Mouse (Mus musculus): ENCODE measurements around the gene Arhgef7. TPM values are rescaled to one million over a fixed set of nuclear protein-coding genes. Genes with fewer than 3 reads are reported as not detected.
A peak's percentile ranks its signal among the peaks of the same experiment; 100 is the strongest.

Arhgef7 gene
- polyA plus RNA-seq, 1 experiment from 2014 or later: 57.0 TPM

DNA sequence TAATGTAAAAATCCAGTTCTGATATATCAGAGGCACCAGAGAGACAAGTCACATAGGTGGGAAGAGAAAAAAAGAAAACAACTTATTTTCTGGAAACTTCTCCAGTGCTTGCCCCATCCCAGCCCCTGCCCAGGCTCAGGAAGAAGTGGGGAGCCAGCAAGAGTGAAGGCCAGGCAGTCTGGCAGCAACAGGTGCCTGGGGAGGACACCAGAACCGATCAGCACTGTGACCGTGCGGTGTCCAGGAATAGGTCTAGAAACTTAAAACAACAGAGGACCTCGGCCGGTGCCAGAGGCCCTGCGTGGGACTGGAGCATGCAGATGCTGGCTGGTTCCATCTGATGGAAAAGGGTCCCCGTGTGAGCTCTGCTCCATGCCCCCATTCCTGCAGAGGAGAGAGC, 30.1 kb upstream of the Arhgef7 start:
- Histone ChIP-seq H3K27me3 (ENCODE audit: control insufficient read depth, insufficient read depth, low read length) (no peaks in the 10 kb centered on the region), H3K4me3 (ENCODE audit: low read depth, low read length) (no peak overlapping the region), H3K9me3 (ENCODE audit: control insufficient read depth, low read length) (no peaks in the 10 kb centered on the region), H3K36me3 (ENCODE audit: control insufficient read depth, insufficient read depth, low read length) (no peaks in the 10 kb centered on the region), H3K9ac (ENCODE audit: low read depth, low read length) (no peak overlapping the region), H3K27ac (ENCODE audit: low read depth, low read length) (no peak overlapping the region), H3K4me2 (replicated peaks; ENCODE audit: low read depth, low read length) (no peak overlapping the region), H3K4me1 (replicated peaks; ENCODE audit: control insufficient read depth, insufficient read depth, low read length) (0 out of 2 replicates have a peak, but pooled peaks cover 4% of the 10 kb centered on the region)
- no peak for ATAC-seq (ENCODE audit: low FRiP score)
- DNase-seq (ENCODE audit: low spot score): no peak
- WGBS: 92% methylated on average over 7 of the region's 7 CpGs

DNA sequence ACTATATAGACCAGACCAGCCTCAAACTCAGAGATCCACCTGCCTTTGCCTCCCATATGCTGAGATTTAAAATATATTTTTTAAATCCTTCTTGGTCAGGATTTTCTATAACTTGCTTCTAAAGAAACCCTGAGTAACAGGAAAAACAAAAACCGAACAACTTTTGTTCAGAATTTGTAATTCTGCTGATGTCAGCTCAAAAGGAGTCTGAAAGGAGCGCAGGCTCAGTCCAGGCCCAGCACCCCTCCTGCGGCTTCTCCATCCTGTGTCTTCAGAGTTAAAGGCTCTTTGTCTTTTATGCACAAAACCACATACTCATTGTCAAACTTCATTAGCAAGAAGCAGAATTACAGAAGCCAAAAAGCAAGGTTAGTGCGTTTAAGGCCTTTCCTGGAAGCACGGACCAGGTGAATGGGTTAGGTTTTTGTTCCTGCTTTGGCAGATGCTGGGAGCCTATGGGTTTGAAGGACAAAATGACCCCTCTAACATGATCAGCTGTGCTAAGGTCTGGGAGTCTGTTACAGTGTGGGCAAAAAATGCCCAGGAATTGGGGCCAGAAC, 28.0 kb upstream of the Arhgef7 start:
- no peak overlapping the region for H3K4me3 ChIP-seq (ENCODE audit: low read depth, low read length)
- H3K9ac ChIP-seq (ENCODE audit: low read depth, low read length): no peak overlapping the region
- no peak overlapping the region for H3K27ac ChIP-seq (ENCODE audit: low read depth, low read length)
- 78% methylated on average over 5 of the region's 5 CpGs for WGBS
- H3K36me3 ChIP-seq (ENCODE audit: control insufficient read depth, insufficient read depth, low read length): no peaks in the 10 kb centered on the region
- no peaks in the 10 kb centered on the region for H3K27me3 ChIP-seq (ENCODE audit: control insufficient read depth, insufficient read depth, low read length)
- H3K9me3 ChIP-seq (ENCODE audit: control insufficient read depth, low read length): no peaks in the 10 kb centered on the region
- ATAC-seq (ENCODE audit: low FRiP score) (no peak), DNase-seq (ENCODE audit: low spot score) (no peak)
- H3K4me2 ChIP-seq (replicated peaks; ENCODE audit: low read depth, low read length): no peak overlapping the region
- H3K4me1 ChIP-seq (replicated peaks; ENCODE audit: control insufficient read depth, insufficient read depth, low read length): 0 out of 2 replicates have a peak, but pooled peaks cover 4% of the 10 kb centered on the region

DNA sequence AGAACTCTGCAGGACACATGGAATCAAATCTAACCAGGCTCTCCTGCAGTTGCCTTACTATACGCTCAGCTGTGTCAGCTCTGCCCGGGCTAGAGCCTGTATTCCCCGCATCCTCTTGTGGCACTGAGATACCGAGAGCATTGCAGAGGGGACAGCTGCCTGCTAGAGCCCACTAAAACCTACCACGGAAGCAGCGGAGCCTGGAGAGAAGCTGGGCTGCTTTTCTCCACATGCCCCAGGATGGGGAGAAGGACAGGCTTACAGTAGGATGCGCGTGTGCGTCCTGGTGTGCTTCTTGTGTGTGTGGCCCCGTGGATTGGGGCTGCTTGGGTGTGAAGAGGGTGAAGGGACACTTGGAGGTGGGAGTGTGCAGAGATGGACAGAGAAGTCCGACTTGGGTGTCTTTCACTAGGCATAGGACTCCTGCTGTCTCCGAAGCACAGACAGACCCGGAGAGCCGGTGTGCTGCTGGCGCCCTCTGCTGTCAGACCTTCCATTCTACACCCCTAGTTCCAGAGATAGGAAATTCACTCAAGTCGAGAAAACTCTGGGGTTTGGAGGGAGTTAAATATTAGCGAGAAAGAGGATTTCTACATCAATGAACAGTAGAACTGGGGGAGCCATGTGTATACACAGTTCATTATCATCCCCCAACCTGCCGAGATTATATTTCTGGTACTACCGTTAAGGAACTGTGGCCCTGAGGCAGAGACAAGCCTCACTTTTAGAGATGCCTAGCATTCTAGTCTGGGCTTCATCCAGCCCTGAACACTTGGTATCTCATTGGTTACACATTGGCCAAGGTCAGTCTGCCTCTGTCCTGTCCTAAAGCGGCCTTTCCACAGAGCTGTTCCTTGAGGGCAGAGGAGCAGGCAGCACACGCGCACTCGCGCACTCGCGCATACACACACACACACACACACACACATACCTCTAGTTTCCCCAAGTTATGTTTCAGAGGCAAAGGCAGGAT, 27.2 kb upstream of the Arhgef7 start:
- Histone ChIP-seq H3K9ac (ENCODE audit: low read depth, low read length) (0 out of 2 replicates have a peak overlapping the region, but pooled peaks have one; percentile 37), H3K36me3 (ENCODE audit: control insufficient read depth, insufficient read depth, low read length) (no peaks in the 10 kb centered on the region), H3K9me3 (ENCODE audit: control insufficient read depth, low read length) (no peaks in the 10 kb centered on the region), H3K27me3 (ENCODE audit: control insufficient read depth, insufficient read depth, low read length) (no peaks in the 10 kb centered on the region), H3K4me2 (replicated peaks; ENCODE audit: low read depth, low read length) (peak overlapping the region; percentile 33), H3K27ac (ENCODE audit: low read depth, low read length) (no peak overlapping the region), H3K4me3 (ENCODE audit: low read depth, low read length) (no peak overlapping the region), H3K4me1 (replicated peaks; ENCODE audit: control insufficient read depth, insufficient read depth, low read length) (0 out of 2 replicates have a peak, but pooled peaks cover 4% of the 10 kb centered on the region)
- peak; percentile 54; the same call in 1 of the 2 replicates for ATAC-seq (ENCODE audit: low FRiP score)
- peak; percentile 87 for DNase-seq (ENCODE audit: low spot score)
- WGBS: 42% methylated on average over 26 of the region's 26 CpGs

DNA sequence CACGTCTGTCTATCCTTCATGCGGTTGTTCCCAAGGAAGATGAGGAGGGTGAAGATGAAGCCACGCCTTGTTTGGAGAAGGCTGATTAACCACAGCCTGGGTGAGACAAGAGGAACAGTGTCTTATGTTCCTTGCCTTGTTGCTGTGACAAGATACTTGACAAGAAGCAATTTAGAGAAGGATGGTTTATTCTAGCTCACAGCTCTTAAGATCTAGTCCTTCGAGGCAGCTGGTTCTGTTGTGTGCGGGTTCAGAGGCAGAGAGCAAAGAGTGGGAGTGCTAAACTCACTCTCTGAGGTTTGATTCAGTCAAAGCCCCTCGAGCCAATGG, 26.5 kb upstream of the Arhgef7 start, which contains the start of gene 1700016D06Rik:
Gene 1700016D06Rik, minus strand, starts transcription at position 31 of the 330 bp plus-strand sequence.
- Histone ChIP-seq H3K9ac (ENCODE audit: low read depth, low read length) (0 out of 2 replicates have a peak within 1 kb of the TSS, but pooled peaks have one; percentile 37), H3K4me2 (replicated peaks; ENCODE audit: low read depth, low read length) (peak within 1 kb of the TSS; percentile 33), H3K4me3 (ENCODE audit: low read depth, low read length) (no peak within 1 kb of the TSS), H3K27me3 (ENCODE audit: control insufficient read depth, insufficient read depth, low read length) (no peaks in the 10 kb centered on the region), H3K36me3 (ENCODE audit: control insufficient read depth, insufficient read depth, low read length) (no peaks in the 10 kb centered on the region), H3K4me1 (replicated peaks; ENCODE audit: control insufficient read depth, insufficient read depth, low read length) (0 out of 2 replicates have a peak, but pooled peaks cover 4% of the 10 kb centered on the region), H3K9me3 (ENCODE audit: control insufficient read depth, low read length) (no peaks in the 10 kb centered on the region), H3K27ac (ENCODE audit: low read depth, low read length) (no peak within 1 kb of the TSS)
- WGBS: 75% methylated on average over 6 of the region's 6 CpGs
- DNase-seq (ENCODE audit: low spot score): no peak
- ATAC-seq (ENCODE audit: low FRiP score): no peak

DNA sequence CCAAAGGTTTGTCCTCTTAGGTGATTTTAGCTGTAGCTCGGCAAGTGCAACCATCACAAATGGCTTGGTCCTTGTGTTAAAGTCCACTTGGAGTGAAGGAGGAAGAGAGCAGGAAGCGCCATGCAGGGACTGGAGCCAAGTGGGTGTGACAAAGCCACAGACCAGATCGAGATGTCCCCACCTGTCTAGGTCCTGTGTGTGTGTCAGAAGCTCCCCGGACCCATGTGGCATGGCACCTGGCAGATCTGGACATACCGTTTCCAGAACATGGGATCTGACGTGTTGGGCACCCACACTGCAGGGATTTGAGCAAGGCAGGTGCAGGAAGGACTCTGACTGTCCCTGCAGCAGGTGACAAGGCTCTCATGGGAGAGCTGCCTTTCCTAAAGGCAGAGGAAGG, 26.1 kb upstream of the Arhgef7 start:
- 0 out of 2 replicates have a peak, but pooled peaks cover 4% of the 10 kb centered on the region for H3K4me1 ChIP-seq (replicated peaks; ENCODE audit: control insufficient read depth, insufficient read depth, low read length)
- H3K9me3 ChIP-seq (ENCODE audit: control insufficient read depth, low read length): no peaks in the 10 kb centered on the region
- no peaks in the 10 kb centered on the region for H3K36me3 ChIP-seq (ENCODE audit: control insufficient read depth, insufficient read depth, low read length)
- H3K27me3 ChIP-seq (ENCODE audit: control insufficient read depth, insufficient read depth, low read length): no peaks in the 10 kb centered on the region
- no peak overlapping the region for H3K27ac ChIP-seq (ENCODE audit: low read depth, low read length)
- ATAC-seq (ENCODE audit: low FRiP score): no peak
- H3K9ac ChIP-seq (ENCODE audit: low read depth, low read length): no peak overlapping the region
- 86% methylated on average over 6 of the region's 6 CpGs for WGBS
- no peak for DNase-seq (ENCODE audit: low spot score)
- no peak overlapping the region for H3K4me3 ChIP-seq (ENCODE audit: low read depth, low read length)
- H3K4me2 ChIP-seq (replicated peaks; ENCODE audit: low read depth, low read length): no peak overlapping the region

DNA sequence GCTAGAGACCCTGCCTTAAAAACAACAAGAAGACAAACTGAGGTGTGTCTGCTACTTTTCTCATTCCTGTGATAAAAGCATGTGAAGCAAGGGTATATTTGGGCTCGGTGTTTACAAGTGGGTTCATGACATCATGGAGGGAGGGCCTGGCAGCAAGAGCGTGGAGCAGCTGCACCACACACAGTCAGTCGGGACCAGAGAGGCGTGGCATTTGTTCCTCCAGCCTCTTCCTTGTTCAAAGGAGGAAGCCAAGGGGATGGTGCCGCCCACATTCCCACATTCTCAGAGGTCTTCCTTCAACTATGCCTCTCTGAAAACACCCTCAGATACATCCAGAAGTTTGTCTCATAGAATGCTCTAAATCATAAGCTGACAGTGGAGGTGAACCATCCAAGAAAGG, 23.7 kb upstream of the Arhgef7 start:
- Histone ChIP-seq H3K27me3 (ENCODE audit: control insufficient read depth, insufficient read depth, low read length) (no peaks in the 10 kb centered on the region), H3K9ac (ENCODE audit: low read depth, low read length) (no peak overlapping the region), H3K36me3 (ENCODE audit: control insufficient read depth, insufficient read depth, low read length) (no peaks in the 10 kb centered on the region), H3K4me2 (replicated peaks; ENCODE audit: low read depth, low read length) (no peak overlapping the region), H3K4me3 (ENCODE audit: low read depth, low read length) (no peak overlapping the region), H3K27ac (ENCODE audit: low read depth, low read length) (no peak overlapping the region), H3K9me3 (ENCODE audit: control insufficient read depth, low read length) (no peaks in the 10 kb centered on the region), H3K4me1 (replicated peaks; ENCODE audit: control insufficient read depth, insufficient read depth, low read length) (0 out of 2 replicates have a peak, but pooled peaks cover 4% of the 10 kb centered on the region)
- 89% methylated on average over 5 of the region's 5 CpGs for whole genome bisulfite sequencing
- no peak for DNase-seq (ENCODE audit: low spot score)
- ATAC-seq (ENCODE audit: low FRiP score): no peak

DNA sequence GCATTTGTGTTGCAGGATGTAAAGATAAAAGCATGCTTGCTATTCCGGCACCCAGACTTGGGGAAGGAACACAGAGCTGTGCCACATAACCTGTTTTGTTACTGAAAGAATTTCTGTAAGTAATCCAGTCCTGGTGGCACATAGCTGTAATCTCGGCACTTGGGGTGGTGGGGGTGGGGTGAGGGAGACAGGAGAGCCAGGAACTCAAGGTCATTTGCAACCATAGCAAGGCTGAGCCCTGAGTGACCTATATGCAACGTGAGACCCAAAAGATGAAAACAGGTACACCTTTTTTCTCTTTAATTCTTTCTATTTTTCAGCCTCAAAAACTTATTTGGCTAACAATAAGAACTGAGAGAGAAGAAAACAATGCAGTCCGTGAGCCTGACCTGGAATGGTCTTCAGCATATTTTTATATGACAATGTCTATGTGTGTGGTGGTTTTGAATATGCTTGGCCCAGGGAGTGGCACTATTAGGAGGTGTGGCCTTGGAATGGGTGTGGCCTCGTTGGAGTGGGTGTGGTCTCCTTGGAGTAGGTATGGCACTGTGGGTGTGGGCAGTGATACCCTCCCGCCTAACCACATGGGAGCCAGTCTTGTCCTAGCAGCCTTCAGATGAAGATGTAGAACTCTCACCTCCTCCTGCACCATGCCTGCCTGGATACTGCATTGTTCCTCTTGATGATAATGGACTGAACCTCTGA, 22.7 kb upstream of the Arhgef7 start:
- Histone ChIP-seq H3K9ac (ENCODE audit: low read depth, low read length) (no peak overlapping the region), H3K4me3 (ENCODE audit: low read depth, low read length) (no peak overlapping the region), H3K9me3 (ENCODE audit: control insufficient read depth, low read length) (no peaks in the 10 kb centered on the region), H3K4me2 (replicated peaks; ENCODE audit: low read depth, low read length) (no peak overlapping the region), H3K27me3 (ENCODE audit: control insufficient read depth, insufficient read depth, low read length) (no peaks in the 10 kb centered on the region), H3K27ac (ENCODE audit: low read depth, low read length) (no peak overlapping the region), H3K4me1 (replicated peaks; ENCODE audit: control insufficient read depth, insufficient read depth, low read length) (0 out of 2 replicates have a peak, but pooled peaks cover 4% of the 10 kb centered on the region), H3K36me3 (ENCODE audit: control insufficient read depth, insufficient read depth, low read length) (no peaks in the 10 kb centered on the region)
- no peak for ATAC-seq (ENCODE audit: low FRiP score)
- WGBS: 75% methylated on average over 6 of the region's 6 CpGs
- DNase-seq (ENCODE audit: low spot score): no peak

DNA sequence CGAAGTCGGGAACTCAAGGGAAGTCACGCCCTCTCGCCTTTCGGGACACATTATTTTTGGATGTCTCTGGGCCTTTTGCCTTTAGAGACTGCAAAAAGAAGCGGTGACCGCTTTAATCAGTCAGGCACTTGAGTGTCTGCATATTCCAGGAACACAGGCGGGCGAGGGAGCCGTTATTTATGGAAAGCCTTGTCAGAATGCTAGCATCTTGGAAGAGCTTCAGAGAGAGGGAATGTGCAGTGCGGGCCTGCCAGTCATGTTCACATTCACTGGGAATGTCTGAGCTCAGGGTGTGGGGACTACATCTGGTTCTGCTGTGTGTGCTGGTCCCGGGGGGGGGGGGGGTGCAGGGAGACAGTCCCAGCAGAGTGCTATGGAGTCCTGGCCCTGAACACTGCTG, 21.7 kb upstream of the Arhgef7 start:
- Histone ChIP-seq H3K27ac (ENCODE audit: low read depth, low read length) (no peak overlapping the region), H3K9me3 (ENCODE audit: control insufficient read depth, low read length) (no peaks in the 10 kb centered on the region), H3K4me3 (ENCODE audit: low read depth, low read length) (no peak overlapping the region), H3K4me2 (replicated peaks; ENCODE audit: low read depth, low read length) (no peak overlapping the region), H3K36me3 (ENCODE audit: control insufficient read depth, insufficient read depth, low read length) (no peaks in the 10 kb centered on the region), H3K9ac (ENCODE audit: low read depth, low read length) (no peak overlapping the region), H3K4me1 (replicated peaks; ENCODE audit: control insufficient read depth, insufficient read depth, low read length) (no peaks in the 10 kb centered on the region), H3K27me3 (ENCODE audit: control insufficient read depth, insufficient read depth, low read length) (no peaks in the 10 kb centered on the region)
- no peak for DNase-seq (ENCODE audit: low spot score)
- no peak for ATAC-seq (ENCODE audit: low FRiP score)
- WGBS: 90% methylated on average over 12 of the region's 12 CpGs

All from hindbrain, embryonic 11.5 days (tissue).